Mouse (Mus musculus): ENCODE data around the gene Gamt. TPM values are rescaled to one million over a fixed set of nuclear protein-coding genes. Genes with fewer than 3 reads are reported as not detected.
"Not testable (repeated sequence)": the region's sequence is repeated elsewhere in the genome, so short reads cannot be mapped to it uniquely, and the experiment has no call there.

Gene Gamt
- polyA plus RNA-seq, 1 experiment from 2014 or later = 8.2 TPM

DNA sequence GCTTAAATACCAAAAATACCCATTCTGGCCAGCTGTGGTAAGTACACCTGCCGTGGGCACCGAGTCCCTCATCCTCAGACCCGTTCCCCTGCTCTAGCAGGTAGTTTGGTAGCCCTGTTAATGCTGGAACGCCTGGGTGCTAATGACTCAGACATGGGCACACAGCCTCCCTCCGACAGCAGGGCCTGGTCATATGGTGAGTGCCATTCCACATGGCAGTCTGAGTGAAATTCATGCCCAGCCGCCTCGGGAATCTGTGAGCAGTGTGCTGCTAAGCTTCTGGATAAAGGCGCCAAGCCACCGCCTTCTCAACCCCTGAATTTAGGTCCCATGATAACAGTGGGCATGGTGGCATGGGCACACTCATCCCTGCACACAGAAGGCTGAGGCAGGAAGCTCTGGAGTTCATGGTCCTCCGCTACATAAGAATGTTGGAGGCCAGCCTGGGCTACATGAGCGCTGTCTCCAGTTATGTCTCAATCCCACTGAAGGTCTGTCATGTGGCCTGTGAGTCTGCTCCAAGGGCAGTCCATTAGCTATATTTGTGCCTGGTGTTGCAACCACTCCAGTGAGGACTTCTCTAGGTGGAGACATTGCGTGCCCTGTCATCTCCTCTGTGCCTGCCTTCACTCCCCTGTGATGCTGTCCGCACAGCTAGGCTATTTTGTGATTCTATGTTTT is 24.5 kb downstream of the Gamt start:
- no peak for ATAC-seq
- POLR2A ChIA-PET = no interaction called here
- no peaks in the 10 kb centered on the region for H3K27me3 ChIP-seq
- no peak for DNase-seq (ENCODE audit: low read depth, low spot score)
- no peak for TF ChIP-seq CTCF (IDR thresholded peaks at IDR 0.05)
- in situ Hi-C loops (cut with MboI; ENCODE audit: low pct_unique_long_range_greater_than_20kb) = no loop called here
- CTCF ChIA-PET = no interaction called here

DNA sequence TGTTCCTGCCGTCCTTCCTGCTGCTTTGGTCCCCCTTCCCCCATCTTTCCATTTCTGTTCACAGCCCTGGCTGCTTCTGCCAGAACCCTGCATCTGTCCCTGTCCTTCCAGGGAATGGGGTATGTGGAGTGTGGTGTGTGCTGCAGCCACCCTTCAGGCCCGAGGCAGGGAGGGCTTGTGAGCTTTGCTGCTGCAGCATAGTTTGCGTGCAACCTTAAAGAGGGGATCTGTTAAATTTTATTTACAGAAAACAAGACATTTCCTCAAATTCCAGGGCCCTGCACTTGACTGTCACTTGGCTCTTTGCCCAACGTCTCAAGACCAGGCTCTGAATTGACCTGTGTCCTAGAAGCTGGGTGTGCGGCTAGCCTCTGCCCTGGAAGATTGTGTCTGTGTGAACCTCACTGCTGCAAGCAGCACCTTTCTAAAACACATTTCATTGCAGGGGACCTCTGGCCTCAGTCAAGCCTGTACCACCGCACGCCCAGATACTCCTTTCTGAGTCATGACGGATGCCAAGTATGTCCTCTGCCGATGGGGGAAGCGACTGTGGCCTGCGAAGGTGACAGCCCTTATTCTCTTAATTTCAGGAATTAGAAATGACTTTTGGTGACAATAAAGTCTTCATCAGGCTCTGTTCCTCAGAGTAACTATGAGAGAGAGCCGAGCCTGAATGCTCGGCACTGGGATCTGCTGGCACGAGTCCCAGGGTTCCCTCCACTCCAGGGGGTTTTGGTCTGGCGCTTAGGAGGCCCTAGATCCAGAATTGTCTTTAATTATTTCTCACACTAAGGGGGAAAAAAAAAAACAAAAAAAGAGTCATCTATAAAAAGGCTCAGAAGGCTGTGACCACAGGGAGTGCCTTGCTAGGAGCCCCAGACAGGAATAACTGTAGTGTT is 32.7 kb downstream of the Gamt start:
- ChIA-PET CTCF (interaction anchor here (1.1 kb wide), 1 partner anchor 53 kb away, joined by 4 read pairs; no protein-coding TSS in a partner anchor), POLR2A (interaction anchor here (0.7 kb wide), 1 partner anchor 26 kb away, joined by 3 read pairs; no protein-coding TSS in a partner anchor)
- in situ Hi-C loops (cut with MboI; ENCODE audit: low pct_unique_long_range_greater_than_20kb) = no loop called here
- ATAC-seq (no peak), DNase-seq (ENCODE audit: low read depth, low spot score) (no peak)
- no peaks in the 10 kb centered on the region for H3K27me3 ChIP-seq
- TF ChIP-seq CTCF (IDR thresholded peaks at IDR 0.05) = no peak

DNA sequence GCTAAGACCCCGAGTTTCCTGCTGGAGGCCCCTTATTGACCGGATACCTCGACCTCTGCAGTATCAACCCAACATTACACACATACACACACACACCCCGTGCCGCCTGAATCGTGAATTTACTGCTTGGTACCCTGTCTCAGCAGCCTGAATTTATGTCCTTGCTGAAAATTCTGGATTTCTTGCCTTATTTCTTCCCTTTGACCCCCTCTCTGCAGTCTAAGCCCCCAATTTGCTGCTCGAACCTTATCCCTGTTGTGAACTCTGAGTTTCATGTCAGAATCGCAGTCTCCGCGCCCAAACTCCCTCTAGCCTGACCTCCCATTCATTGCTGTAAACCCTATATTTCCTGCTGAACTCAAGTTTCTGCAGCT is 33.7 kb downstream of the Gamt start:
- no peak for TF ChIP-seq CTCF (IDR thresholded peaks at IDR 0.05)
- in situ Hi-C loops (cut with MboI; ENCODE audit: low pct_unique_long_range_greater_than_20kb) = no loop called here
- ChIA-PET CTCF (interaction anchor here (1.1 kb wide), 1 partner anchor 52 kb away, joined by 4 read pairs; no protein-coding TSS in a partner anchor), POLR2A (no interaction called here)
- DNase-seq (ENCODE audit: low read depth, low spot score) (no peak), ATAC-seq (no peak)
- no peaks in the 10 kb centered on the region for H3K27me3 ChIP-seq

DNA sequence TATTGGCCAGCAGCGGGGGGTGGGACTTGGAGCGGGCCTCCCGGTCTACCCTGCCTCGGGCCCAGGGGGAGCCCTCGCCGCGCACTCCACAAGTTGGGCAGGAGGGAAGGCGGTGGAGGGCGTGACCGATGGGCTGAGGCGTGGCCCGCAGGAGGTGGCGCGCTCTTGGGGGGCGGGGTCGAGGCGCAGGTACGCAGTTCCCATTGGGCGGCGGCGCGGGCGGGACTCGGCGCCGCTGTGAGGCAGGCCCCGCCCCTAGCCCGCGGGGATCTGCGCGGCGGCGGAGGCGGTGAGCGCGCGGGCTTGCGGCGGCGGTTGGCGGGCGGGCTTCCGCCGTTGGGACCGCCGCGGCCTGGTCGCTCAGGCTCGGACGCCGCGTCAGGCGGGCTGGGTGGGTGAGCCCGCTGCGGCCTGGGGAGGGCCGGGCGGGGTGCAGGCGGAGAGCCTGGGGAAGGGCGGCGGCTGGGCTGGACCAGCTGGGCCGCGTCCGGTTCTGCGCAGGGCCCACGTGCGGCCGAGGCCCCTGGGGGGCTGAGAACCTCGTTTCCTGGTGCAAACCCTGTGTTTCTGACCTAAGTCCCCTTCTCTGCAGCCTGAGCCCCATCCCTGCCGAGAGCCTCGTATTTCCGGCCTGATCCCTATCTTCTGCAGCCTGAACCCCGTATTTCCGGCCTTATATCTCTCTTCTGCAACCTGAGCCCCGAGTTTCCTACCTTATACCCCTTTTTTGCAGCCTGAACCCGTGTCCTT is 34.2 kb downstream of the Gamt start, which contains the start of gene Mum1:
Gene Mum1, plus strand, starts transcription at position 19 of the 750 bp plus-strand sequence.
- CTCF ChIA-PET = interaction anchor here (1.1 to 1.5 kb wide), 2 partner anchors 20 to 51 kb away, joined by 3 to 4 read pairs; no protein-coding TSS in a partner anchor
- in situ Hi-C loops (cut with MboI; ENCODE audit: low pct_unique_long_range_greater_than_20kb) = no loop called here

DNA sequence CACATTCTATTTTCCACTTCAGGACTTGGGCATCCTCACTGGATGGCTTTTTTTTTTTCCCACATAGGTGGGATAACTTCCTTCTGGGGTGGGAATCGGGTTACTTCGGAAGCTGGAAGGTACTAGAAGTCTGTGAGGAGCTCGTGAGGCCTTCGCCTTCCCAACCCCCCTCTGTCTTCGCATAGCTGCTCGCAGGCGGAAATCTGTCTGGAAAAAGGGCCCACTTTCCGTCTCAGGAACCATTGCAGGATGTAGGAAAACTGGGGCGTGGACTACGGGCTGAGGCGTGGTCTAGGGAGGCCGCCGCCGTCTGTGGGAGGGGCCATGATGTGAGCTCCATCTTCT is 34.8 kb downstream of the Gamt start:
- POLR2A ChIA-PET = no interaction called here
- no peak for TF ChIP-seq CTCF (IDR thresholded peaks at IDR 0.05)
- in situ Hi-C loops (cut with MboI; ENCODE audit: low pct_unique_long_range_greater_than_20kb) = no loop called here
- no peak for ATAC-seq
- DNase-seq (ENCODE audit: low read depth, low spot score) = no peak
- no peaks in the 10 kb centered on the region for H3K27me3 ChIP-seq
- CTCF ChIA-PET = interaction anchor here (1.5 kb wide), 1 partner anchor 21 kb away, joined by 3 read pairs; no protein-coding TSS in a partner anchor

More for the DNA sequence above, 34.2 kb downstream of the Gamt start, which contains the start of gene Mum1:
- peak; percentile 82 for DNase-seq (ENCODE audit: low read depth, low spot score)
- POLR2A ChIA-PET = no interaction called here
- no peaks in the 10 kb centered on the region for H3K27me3 ChIP-seq
- peak; percentile 100 for ATAC-seq
- TF ChIP-seq CTCF (IDR thresholded peaks at IDR 0.05) = no peak

DNA sequence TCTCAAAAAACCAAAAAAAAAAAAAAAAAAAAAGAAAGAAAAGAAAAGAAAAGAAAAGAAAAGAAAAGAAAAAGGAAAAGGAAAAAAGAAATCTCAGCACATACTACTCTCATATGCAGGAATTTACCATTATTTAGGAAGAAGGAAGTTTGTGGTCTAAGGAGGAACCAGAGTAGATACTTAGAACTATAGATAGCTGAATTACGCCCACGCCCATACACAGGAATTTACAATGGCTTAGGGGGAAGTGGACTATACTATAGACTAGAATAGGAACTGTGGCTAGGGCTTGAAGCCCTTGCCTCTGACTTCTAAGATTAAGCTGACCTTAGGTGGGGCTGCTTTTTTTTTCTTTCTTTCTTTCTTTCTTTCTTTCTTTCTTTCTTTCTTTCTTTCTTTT is 37.7 kb downstream of the Gamt start:
- ATAC-seq; DNase-seq (ENCODE audit: low read depth, low spot score); CTCF ChIA-PET; H3K27me3 ChIP-seq; in situ Hi-C loops (cut with MboI; ENCODE audit: low pct_unique_long_range_greater_than_20kb): not testable (repeated sequence)
- POLR2A ChIA-PET = interaction anchor here (0.7 kb wide), 1 partner anchor 21 kb away, joined by 9 read pairs; no protein-coding TSS in a partner anchor

- ChIA-PET CTCF (no interaction called here), POLR2A (no interaction called here)
- no peak for DNase-seq (ENCODE audit: low read depth, low spot score)
- H3K27me3 ChIP-seq = no peaks in the 10 kb centered on the region
- no peak for ATAC-seq
- no peak for TF ChIP-seq CTCF (IDR thresholded peaks at IDR 0.05)
- in situ Hi-C loops (cut with MboI; ENCODE audit: low pct_unique_long_range_greater_than_20kb) = no loop called here
Observed at GRCm38 (mm10) chr10:80220676-80221075, 40.1 kb downstream of the Gamt start.

DNA sequence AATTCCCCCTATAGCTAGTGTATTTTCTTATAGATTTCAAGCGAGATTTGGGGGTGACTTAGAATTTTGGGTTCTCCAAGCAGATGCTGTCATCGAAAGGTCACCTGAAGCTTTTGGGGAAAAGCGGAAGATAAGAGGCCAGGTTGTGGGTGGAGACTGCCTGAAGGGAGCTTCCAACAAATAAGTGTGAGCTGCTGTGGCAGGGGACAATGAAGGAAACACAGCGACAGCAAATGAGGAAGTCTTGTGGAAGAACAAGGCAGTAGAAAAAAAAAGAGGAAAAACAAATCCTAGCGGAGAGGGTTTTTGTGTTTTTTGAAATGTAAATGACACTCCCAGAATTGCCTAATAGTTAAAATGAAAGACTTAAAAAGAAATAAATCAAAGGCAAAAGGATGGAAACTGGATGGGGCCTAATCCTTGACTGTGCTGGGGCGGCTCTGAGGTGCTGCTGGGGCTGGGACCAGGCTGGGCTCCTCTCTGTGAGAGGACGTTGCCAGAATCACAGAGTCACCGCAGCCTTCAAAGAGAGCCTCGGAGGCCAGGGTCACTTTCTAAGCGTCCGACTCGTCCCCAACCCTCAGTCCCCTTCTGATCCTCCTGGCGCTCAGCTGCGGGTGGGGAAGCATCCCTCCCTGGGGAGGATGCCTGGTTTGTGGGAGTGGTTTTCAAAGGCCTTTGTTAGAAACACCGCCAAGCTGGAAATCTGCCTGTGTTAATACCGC is 45.6 kb downstream of the Gamt start:
- no peak for TF ChIP-seq CTCF (IDR thresholded peaks at IDR 0.05)
- DNase-seq (ENCODE audit: low read depth, low spot score) (no peak), ATAC-seq (no peak)
- POLR2A ChIA-PET = no interaction called here
- H3K27me3 ChIP-seq = no peaks in the 10 kb centered on the region
- in situ Hi-C loops (cut with MboI; ENCODE audit: low pct_unique_long_range_greater_than_20kb) = no loop called here
- CTCF ChIA-PET = no interaction called here

- DNase-seq (ENCODE audit: low read depth, low spot score); H3K27me3 ChIP-seq; POLR2A ChIA-PET; CTCF ChIA-PET; ATAC-seq; in situ Hi-C loops (cut with MboI; ENCODE audit: low pct_unique_long_range_greater_than_20kb): not testable (repeated sequence)
Observed at GRCm38 (mm10) chr10:80211547-80212103, 49.2 kb downstream of the Gamt start.

Data from Patski (cell line).